Mouse (Mus musculus) hematopoietic multipotent progenitor cell, adult 10-12 weeks (in vitro differentiated cells): ENCODE measurements around the gene Krt27. TPM values are rescaled to one million over a fixed set of nuclear protein-coding genes. Genes with fewer than 3 reads are reported as not detected.

Experiments used
- polyA plus RNA-seq: library from polyadenylated mRNA; stranded (reverse); fragments of >175 nt; gene quantifications from 2 replicates; pipeline ENCODE4 v1.2.3, GENCODE M21; 2012; ENCODE audit warnings: low replicate concordance

Gene Krt27
- polyA plus RNA-seq, result not detected in 2 replicates

DNA sequence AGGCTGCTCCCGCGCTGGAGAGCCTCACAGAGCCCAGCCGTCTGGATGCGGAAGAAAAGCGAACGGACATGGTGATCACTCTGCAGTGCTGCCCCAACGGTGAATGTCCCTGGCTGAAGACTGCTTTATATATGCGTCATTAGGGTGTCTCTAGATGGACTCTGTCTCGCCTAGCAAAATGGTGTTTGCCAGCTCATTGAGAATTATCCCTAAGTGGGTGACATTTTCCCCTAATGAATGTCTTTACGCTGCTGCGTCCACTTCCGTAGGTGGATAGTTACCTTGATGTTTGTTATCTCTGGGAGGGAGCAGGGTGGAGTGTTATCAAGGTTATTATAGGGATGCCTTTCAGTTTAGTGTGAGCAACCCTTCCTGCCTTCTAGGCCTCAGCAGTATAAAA, at the start of gene Krt27:
Krt27 (minus strand) TSS at position 101 of the 400 bp plus-strand sequence.

DNA sequence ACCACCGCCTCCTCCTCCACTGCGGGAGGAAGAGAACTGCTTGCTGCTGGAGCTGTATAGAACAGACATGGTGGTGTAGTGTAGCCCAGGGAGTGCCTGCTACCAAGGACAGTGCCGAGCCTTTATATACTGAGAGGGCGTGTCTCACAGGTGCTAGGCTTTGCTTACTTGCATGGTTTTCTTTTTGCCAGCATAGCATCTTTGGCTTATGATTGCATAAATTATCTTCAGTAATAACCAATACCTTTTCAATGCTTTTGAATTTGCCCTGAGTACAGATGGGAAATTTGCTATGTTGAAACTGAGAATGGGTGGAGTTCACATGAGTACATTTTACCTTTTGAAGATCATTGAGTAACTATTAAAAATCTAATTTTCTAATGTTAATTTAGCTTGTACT, 38.4 kb upstream of the Krt27 start, which contains the start of gene Krt10:
Krt10 (minus strand) TSS at position 101 of the 400 bp plus-strand sequence.

DNA sequence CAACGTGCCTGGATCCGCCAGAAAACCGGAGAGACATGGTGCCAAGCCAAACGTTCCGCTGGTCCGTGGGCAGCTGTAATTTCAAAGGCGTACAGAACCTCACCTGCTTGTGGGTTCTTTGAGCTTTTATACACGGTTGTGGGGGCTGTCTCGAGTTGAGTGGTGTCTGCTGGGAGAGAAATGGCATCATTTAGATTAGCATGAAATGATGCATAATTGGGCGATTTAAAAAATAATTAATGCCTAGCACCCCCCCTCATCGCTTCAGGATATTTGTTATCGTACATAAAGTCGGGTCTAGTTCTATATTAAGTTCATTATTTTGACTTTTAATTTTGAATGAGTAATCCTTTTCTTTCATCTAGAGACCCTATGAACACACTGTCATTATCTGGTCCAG, 23.9 kb upstream of the Krt27 start, which contains the start of gene Krt28:
Krt28 (minus strand) TSS at position 101 of the 400 bp plus-strand sequence.

DNA sequence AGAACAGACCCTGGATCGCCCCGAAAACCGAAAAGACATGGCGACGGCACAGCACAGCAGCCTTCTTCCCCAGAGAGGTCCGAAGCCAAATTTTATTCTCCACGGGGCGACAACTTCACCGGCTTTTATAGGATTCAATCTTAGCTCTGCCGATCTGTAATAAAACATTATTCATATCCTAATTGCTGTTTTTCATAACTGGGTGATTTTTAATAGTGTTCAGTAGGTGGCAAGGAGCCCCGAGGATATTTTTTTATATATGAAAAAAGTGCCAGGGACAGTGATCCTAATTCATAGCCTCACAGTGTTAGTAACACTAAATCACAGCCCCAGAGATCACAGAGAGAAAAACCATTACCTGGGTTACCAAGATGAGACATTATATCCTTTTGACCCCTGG, 13.0 kb downstream of the Krt27 start, which contains the start of gene Krt26:
Krt26 (minus strand) TSS at position 101 of the 400 bp plus-strand sequence.

DNA sequence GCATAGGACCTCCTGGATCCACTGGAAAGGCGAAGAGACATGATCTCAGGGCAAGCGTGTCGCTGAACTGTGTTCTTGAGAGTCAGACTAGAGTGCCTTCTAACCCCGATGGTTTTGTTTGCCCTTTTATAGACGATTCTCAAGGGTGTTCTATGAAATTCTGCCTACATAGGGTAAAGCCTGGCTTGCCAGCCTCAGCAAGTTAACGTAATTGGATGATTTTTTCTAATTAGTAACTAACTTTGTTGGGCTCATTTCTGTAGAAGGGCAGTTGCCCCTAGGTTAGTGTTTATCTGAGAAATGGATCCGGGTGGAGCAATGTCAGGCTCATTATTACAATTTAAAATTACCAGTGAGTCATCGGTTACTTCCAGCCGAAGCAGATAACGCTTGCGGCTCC, 28.1 kb downstream of the Krt27 start, which contains the start of gene Krt25:
Krt25 (minus strand) TSS at position 101 of the 400 bp plus-strand sequence.

Other genes starting within 250 kb of the Krt27 start
- gene Ccr7, start 196.0 kb downstream of the Krt27 start, polyA plus RNA-seq, result 52.0 and 79.1 TPM in 2 replicates
- 176 and 278 TPM in 2 replicates for gene Smarce1, start 120.1 kb downstream of the Krt27 start, polyA plus RNA-seq
- gene Krt222, start 107.0 kb downstream of the Krt27 start, polyA plus RNA-seq, result 0.89 and 1.3 TPM in 2 replicates
- not detected in 2 replicates for gene Krt24, start 65.8 kb downstream of the Krt27 start, polyA plus RNA-seq
- not detected in 2 replicates for gene Krt25, start 28.2 kb downstream of the Krt27 start, polyA plus RNA-seq
- not detected in 2 replicates for gene Krt26, start 13.1 kb downstream of the Krt27 start, polyA plus RNA-seq
- gene Krt28, start 23.8 kb upstream of the Krt27 start, polyA plus RNA-seq, result not detected in 2 replicates
- gene Krt10, start 38.3 kb upstream of the Krt27 start, polyA plus RNA-seq, result 4.0 and 10.0 TPM in 2 replicates
- gene Krt12, start 71.2 kb upstream of the Krt27 start, polyA plus RNA-seq, result not detected in 2 replicates
- gene Krt20, start 87.0 kb upstream of the Krt27 start, polyA plus RNA-seq, result not detected in 2 replicates
- not detected in 2 replicates for gene Krt23, start 142.0 kb upstream of the Krt27 start, polyA plus RNA-seq
- not detected in 2 replicates for gene Krt39, start 170.2 kb upstream of the Krt27 start, polyA plus RNA-seq
- gene Krt40, start 192.1 kb upstream of the Krt27 start, polyA plus RNA-seq, result not detected in 2 replicates
- gene Krtap3-3, start 199.8 kb upstream of the Krt27 start, polyA plus RNA-seq, result not detected in 2 replicates
- not detected in 2 replicates for gene Krtap3-2, start 205.7 kb upstream of the Krt27 start, polyA plus RNA-seq
- not detected in 2 replicates for gene Gm11939, start 208.4 kb upstream of the Krt27 start, polyA plus RNA-seq
- not detected in 2 replicates for gene Krtap3-1, start 215.5 kb upstream of the Krt27 start, polyA plus RNA-seq
- gene Krtap1-5, start 229.9 kb upstream of the Krt27 start, polyA plus RNA-seq, result not detected in 2 replicates
- not detected in 2 replicates for gene Krtap1-4, start 232.6 kb upstream of the Krt27 start, polyA plus RNA-seq
- not detected in 2 replicates for gene Krtap1-3, start 240.2 kb upstream of the Krt27 start, polyA plus RNA-seq
- not detected in 2 replicates for gene Krtap9-3, start 247.0 kb upstream of the Krt27 start, polyA plus RNA-seq